Mouse (Mus musculus) embryonic facial prominence, embryonic 10.5 days (tissue): ENCODE data around the gene 4933416C03Rik. TPM values are rescaled to one million over a fixed set of nuclear protein-coding genes. Genes with fewer than 3 reads are reported as not detected.

ENCODE experiments used
- DNase-seq: peaks from one replicate; pipeline ENCODE4 v3.0.0-alpha.2; 2017; ENCODE audit warnings: low spot score
- H3K27ac ChIP-seq: fragments of 300-500 bp; sonication (generic); replicated peaks from 2 replicates; pipeline ENCODE4 v1.5.1; 2016; ENCODE audit warnings: mild to moderate bottlenecking
- H3K27me3 ChIP-seq: fragments of 300-500 bp; sonication (generic); replicated peaks from 2 replicates; pipeline ENCODE4 v1.6.1; 2016; ENCODE audit warnings: low read depth, mild to moderate bottlenecking; ENCODE audit not compliant: poor library complexity, severe bottlenecking
- H3K36me3 ChIP-seq: fragments of 300-500 bp; sonication (generic); replicated peaks from 2 replicates; pipeline ENCODE4 v1.6.1; 2016; ENCODE audit warnings: mild to moderate bottlenecking, moderate library complexity
- H3K4me1 ChIP-seq: fragments of 300-500 bp; sonication (generic); 2 replicates; pipeline ENCODE4 v1.6.1; 2016
- H3K4me3 ChIP-seq: fragments of 300-500 bp; sonication (generic); 2 replicates; pipeline ENCODE4 v1.5.1; 2016; ENCODE audit warnings: mild to moderate bottlenecking, moderate library complexity
- H3K9me3 ChIP-seq: fragments of 300-500 bp; sonication (generic); 2 replicates; pipeline ENCODE4 v1.6.1; 2016; ENCODE audit warnings: mild to moderate bottlenecking
- WGBS: fragments of 180-500 bp; shearing (Covaris S2); methylation state at CpG from one replicate; pipeline ENCODE4 v1.1.7; 2016; 5-methylcytosine and 5-hydroxymethylcytosine counted together
- polyA plus RNA-seq: library from polyadenylated mRNA; unstranded; fragments of >200 nt; fragmentation: Nextera tagmentation; extraction: Ambion mirVana; gene quantifications from 2 replicates; pipeline ENCODE4 v1.2.1, GENCODE M21; 2016

4933416C03Rik gene
- polyA plus RNA-seq, 1 experiment from 2014 or later, result not detected

GRCm38 (mm10) chr10:116121463-116121862 lies 7.7 kb upstream of the 4933416C03Rik start:
- DNase-seq, result no peak
- 90% methylated on average over 2 of the region's 2 CpGs for WGBS

DNA sequence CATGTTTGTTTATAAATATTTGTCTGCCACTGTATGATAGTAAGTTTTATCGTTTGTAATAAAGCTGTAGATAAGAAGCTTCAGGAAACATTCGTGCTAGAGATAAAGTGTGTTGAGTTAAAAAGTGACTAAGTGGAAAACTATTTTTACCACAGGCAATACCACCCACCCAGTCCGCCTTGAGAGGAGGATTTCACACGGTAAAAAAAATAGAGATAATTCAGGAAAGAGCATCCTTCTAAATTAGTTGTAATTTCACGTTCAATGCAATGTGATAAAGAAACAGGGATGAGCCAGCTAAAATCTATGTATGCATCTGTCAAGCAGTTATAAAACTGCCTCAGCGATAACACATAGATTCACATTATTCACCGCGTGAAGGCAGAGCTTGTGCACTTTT lies 3.3 kb upstream of the 4933416C03Rik start:
- no peak for DNase-seq
- 92% methylated on average over 8 of the region's 8 CpGs for WGBS
- H3K4me3 ChIP-seq, result no peak overlapping the region
- H3K4me1 ChIP-seq, result no peaks in the 10 kb centered on the region
- H3K27ac ChIP-seq, result no peak overlapping the region
- H3K36me3 ChIP-seq, result no peaks in the 10 kb centered on the region
- H3K27me3 ChIP-seq, result no peaks in the 10 kb centered on the region
- peaks cover 9% of the 10 kb centered on the region for H3K9me3 ChIP-seq

More at GRCm38 (mm10) chr10:116121463-116121862, 7.7 kb upstream of the 4933416C03Rik start:
- Histone ChIP-seq H3K4me1 (no peaks in the 10 kb centered on the region), H3K9me3 (no peaks in the 10 kb centered on the region), H3K36me3 (no peaks in the 10 kb centered on the region), H3K27ac (no peak overlapping the region), H3K27me3 (no peaks in the 10 kb centered on the region), H3K4me3 (no peak overlapping the region)

DNA sequence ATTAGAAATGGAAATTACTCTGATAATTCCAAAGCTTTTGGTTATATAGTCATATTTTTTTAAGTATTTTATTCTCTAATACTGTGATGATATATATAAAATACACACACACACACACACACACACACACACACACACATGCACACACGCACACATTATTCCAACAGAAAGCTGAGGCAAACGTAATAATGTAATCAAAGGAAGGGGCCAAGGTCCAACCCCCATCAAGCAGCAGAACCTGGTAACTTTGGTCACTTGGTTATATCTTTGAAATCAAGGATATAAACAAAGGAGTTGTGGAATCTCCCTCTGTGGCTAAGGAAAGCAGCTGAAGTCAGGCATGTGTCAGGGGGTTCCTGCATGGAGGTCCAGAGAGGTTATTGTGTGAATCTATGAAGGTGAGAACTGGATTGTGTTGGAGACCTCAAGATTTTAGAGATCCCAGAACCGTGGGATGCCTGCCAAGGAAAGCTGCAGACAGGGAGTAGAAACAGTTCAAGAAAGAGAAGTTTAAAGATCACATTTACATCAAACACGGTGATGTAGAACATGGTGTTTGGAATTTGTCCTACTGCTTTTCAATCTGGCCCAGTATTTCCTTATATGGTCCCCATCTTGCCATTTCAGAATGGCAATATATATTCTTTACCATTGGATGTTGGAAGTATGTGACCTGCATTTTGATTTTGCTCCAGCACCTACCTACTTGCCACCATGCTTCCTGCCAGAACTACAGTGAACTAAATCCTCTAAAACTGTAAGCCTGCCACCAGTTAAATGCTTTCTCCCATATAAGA lies 2.4 kb upstream of the 4933416C03Rik start:
- 82% methylated on average over 4 of the region's 4 CpGs for WGBS
- Histone ChIP-seq H3K4me1 (no peaks in the 10 kb centered on the region), H3K4me3 (no peak overlapping the region), H3K36me3 (no peaks in the 10 kb centered on the region), H3K27ac (no peak overlapping the region), H3K27me3 (no peaks in the 10 kb centered on the region), H3K9me3 (peaks cover 9% of the 10 kb centered on the region)
- no peak for DNase-seq

GRCm38 (mm10) chr10:116112868-116113267 lies 849 bp downstream of the 4933416C03Rik start:
- no peak for DNase-seq
- Histone ChIP-seq H3K36me3 (no peaks in the 10 kb centered on the region), H3K27me3 (no peaks in the 10 kb centered on the region), H3K27ac (no peak overlapping the region), H3K9me3 (peaks cover 9% of the 10 kb centered on the region), H3K4me1 (0 out of 2 replicates have a peak, but pooled peaks cover 3% of the 10 kb centered on the region), H3K4me3 (no peak overlapping the region)
- WGBS, result 97% methylated on average over 11 of the region's 11 CpGs

GRCm38 (mm10) chr10:116108730-116109129 lies 5.0 kb downstream of the 4933416C03Rik start:
- DNase-seq, result no peak
- H3K4me1 ChIP-seq, result 0 out of 2 replicates have a peak, but pooled peaks cover 4% of the 10 kb centered on the region
- H3K4me3 ChIP-seq, result no peak overlapping the region
- 87% methylated on average over 1 of the region's 1 CpGs for WGBS
- no peaks in the 10 kb centered on the region for H3K36me3 ChIP-seq
- H3K9me3 ChIP-seq, result peaks cover 5% of the 10 kb centered on the region
- H3K27me3 ChIP-seq, result no peaks in the 10 kb centered on the region
- H3K27ac ChIP-seq, result no peak overlapping the region

- no peaks in the 10 kb centered on the region for H3K36me3 ChIP-seq
- no peak overlapping the region for H3K27ac ChIP-seq
- no peaks in the 10 kb centered on the region for H3K27me3 ChIP-seq
- 71% methylated on average over 4 of the region's 4 CpGs for WGBS
- H3K4me3 ChIP-seq, result no peak overlapping the region
- DNase-seq, result no peak
- H3K4me1 ChIP-seq, result 0 out of 2 replicates have a peak, but pooled peaks cover 4% of the 10 kb centered on the region
- H3K9me3 ChIP-seq, result no peaks in the 10 kb centered on the region
Measured at GRCm38 (mm10) chr10:116108176-116108575, 5.5 kb downstream of the 4933416C03Rik start.

DNA sequence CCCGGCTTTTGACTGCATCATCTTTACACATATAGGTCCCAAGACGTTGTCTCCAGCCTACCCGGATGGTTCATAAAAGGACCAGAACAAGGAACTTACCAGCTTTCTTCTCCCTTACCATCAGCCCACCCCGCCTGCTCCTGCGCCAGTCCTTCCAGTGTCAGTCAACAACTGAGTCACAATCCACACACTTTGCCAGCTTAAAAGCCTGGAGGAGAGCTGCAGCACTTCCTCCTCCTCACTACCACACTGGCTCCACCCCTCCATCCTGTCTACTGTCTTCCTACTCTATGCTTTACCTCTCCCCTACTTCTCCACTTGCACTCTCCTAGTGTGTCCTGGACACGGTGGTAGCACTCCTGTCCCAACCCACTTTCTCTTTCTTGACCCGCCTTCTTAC lies 15.2 kb downstream of the 4933416C03Rik start:
- H3K9me3 ChIP-seq, result no peaks in the 10 kb centered on the region
- no peak for DNase-seq
- H3K4me1 ChIP-seq, result no peaks in the 10 kb centered on the region
- no peak overlapping the region for H3K27ac ChIP-seq
- no peaks in the 10 kb centered on the region for H3K27me3 ChIP-seq
- no peak overlapping the region for H3K4me3 ChIP-seq
- WGBS, result 87% methylated on average over 7 of the region's 7 CpGs
- no peaks in the 10 kb centered on the region for H3K36me3 ChIP-seq

DNA sequence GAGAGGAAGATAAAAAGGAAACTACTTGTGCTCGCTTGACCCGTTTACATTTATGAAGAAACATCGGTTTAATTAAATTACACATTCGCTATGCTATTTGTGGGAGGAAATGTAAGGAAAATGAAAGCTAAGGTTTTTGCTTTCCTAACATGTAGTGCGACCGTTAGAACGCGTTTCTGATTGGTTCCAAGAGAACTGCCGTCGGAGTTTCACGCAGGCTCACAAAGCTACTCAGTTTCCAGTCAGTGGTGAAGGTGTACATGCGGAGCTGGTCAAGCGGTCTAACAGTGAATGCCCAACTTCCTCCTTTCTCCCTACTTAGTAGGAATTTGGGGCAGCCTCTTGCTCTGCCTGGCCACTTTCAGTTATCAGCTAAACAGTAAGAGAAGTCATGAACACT lies 17.3 kb downstream of the 4933416C03Rik start:
- WGBS, result 83% methylated on average over 13 of the region's 13 CpGs
- no peak for DNase-seq
- no peak overlapping the region for H3K27ac ChIP-seq

GRCm38 (mm10) chr10:116083965-116084364 lies 29.8 kb downstream of the 4933416C03Rik start:
- Histone ChIP-seq H3K36me3 (no peaks in the 10 kb centered on the region), H3K9me3 (no peaks in the 10 kb centered on the region), H3K27me3 (no peaks in the 10 kb centered on the region), H3K4me1 (no peaks in the 10 kb centered on the region), H3K4me3 (no peak overlapping the region), H3K27ac (no peak overlapping the region)
- no peak for DNase-seq
- WGBS, result 26% methylated on average over 3 of the region's 3 CpGs

More for the DNA sequence above, 17.3 kb downstream of the 4933416C03Rik start:
- no peak overlapping the region for H3K4me3 ChIP-seq
- no peaks in the 10 kb centered on the region for H3K9me3 ChIP-seq
- no peaks in the 10 kb centered on the region for H3K36me3 ChIP-seq
- no peaks in the 10 kb centered on the region for H3K27me3 ChIP-seq
- no peaks in the 10 kb centered on the region for H3K4me1 ChIP-seq

DNA sequence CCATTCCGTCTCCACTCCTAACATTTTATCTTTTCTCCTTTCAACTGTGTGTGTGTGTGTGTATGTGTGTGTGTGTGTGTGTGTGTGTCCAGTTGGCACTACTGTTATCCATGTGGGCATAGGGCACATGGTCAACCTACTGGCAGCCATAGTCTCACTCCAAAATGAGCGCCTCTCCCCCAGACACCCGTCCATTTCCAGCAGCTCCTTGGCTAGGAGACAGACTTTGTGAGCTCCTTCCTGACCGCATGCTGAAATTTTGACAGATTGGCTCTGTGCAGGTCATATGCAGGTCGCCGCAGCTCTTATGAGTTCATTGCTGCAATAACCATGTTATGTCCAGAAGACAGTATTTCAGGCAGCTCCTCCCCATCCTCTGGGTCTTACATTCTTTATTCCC lies 32.9 kb downstream of the 4933416C03Rik start:
- Histone ChIP-seq H3K27ac (no peak overlapping the region), H3K27me3 (no peaks in the 10 kb centered on the region), H3K9me3 (no peaks in the 10 kb centered on the region), H3K4me3 (no peak overlapping the region), H3K36me3 (no peaks in the 10 kb centered on the region), H3K4me1 (no peaks in the 10 kb centered on the region)
- no peak for DNase-seq
- 93% methylated on average over 6 of the region's 6 CpGs for WGBS

DNA sequence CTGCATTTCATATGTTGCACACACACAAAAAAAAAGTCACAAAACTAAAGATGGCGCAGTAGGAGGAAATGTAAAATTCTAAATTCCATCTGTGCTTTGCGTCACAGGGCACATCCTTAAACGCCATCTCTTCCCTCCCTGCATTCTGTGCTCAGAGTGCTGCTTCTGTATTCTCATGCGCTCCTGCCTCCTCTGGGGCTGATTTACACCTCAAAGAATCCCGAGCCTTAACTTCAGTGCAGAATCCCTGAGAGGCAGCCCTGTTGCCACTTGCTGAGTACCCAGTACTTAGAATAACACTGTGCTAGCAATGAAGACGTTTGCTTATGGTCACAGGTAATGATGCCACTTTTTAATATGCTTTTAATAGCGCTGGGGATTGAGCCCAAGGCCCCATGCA lies 34.3 kb downstream of the 4933416C03Rik start:
- no peaks in the 10 kb centered on the region for H3K4me1 ChIP-seq
- H3K27ac ChIP-seq, result no peak overlapping the region
- H3K36me3 ChIP-seq, result no peaks in the 10 kb centered on the region
- no peaks in the 10 kb centered on the region for H3K27me3 ChIP-seq
- DNase-seq, result no peak
- 38% methylated on average over 7 of the region's 7 CpGs for WGBS
- H3K4me3 ChIP-seq, result no peak overlapping the region
- H3K9me3 ChIP-seq, result no peaks in the 10 kb centered on the region

GRCm38 (mm10) chr10:116078636-116079035 lies 35.1 kb downstream of the 4933416C03Rik start:
- no peak overlapping the region for H3K4me3 ChIP-seq
- H3K9me3 ChIP-seq, result no peaks in the 10 kb centered on the region
- H3K27ac ChIP-seq, result no peak overlapping the region
- no peak for DNase-seq
- H3K27me3 ChIP-seq, result no peaks in the 10 kb centered on the region
- no peaks in the 10 kb centered on the region; the same call in 1 of the 2 replicates for H3K4me1 ChIP-seq
- 89% methylated on average over 5 of the region's 5 CpGs for WGBS
- no peaks in the 10 kb centered on the region for H3K36me3 ChIP-seq

GRCm38 (mm10) chr10:116075954-116076353 lies 37.8 kb downstream of the 4933416C03Rik start:
- no peak overlapping the region for H3K27ac ChIP-seq
- H3K4me1 ChIP-seq, result peaks cover 10% of the 10 kb centered on the region; the same call in 1 of the 2 replicates
- H3K27me3 ChIP-seq, result no peaks in the 10 kb centered on the region
- 81% methylated on average over 5 of the region's 5 CpGs for WGBS
- H3K9me3 ChIP-seq, result no peaks in the 10 kb centered on the region
- no peak overlapping the region for H3K4me3 ChIP-seq
- no peaks in the 10 kb centered on the region for H3K36me3 ChIP-seq
- no peak for DNase-seq
